Mouse (Mus musculus): ENCODE measurements at regions not wholly inside any gene's neighbourhood (a gene's known extent, or its start where the extent isn't known, plus 50 kb on each side); places are given as distances from the start of the nearest gene placed in this dataset.

DNA sequence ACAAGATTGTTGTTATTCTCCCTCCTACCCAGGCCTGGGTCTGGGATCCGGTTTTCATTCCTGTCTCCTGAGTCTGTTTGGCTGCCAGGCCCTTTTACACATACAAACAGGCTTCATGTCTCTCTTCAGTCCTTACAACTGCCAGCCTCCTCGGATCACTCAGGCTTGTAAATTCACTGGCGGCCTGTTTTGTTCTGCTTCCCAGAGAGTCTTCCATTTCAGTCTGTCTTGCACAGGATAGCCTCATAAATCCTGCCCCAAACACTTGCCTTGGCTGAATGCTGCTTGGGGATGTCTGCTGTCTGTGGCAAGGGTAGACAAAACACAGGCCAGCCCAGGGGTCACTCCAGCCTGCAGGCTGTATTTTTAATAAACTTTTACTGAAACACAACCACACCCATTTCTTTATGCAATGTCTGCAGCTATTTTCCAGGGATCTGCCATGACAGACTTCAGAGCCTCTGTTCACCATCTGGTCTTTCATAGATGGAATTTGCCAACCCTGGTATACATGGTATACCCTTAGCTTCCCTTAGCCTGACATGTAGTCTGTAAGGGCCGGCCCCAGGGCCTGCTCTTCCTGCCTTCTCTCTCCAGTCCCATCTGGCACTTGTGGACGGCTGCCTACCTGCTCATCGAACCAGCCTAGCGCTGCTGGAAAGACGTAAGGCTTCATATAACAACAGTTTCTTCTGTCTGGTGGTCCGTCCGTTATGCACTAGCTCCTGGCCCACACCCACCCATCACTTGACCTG is 149.0 kb upstream of the Mocs1 start:
- TF ChIP-seq CTCF (IDR thresholded peaks at IDR 0.05; ENCODE audit: borderline replicate concordance, control insufficient read depth, extremely low read depth, insufficient read depth, low read length, poor library complexity) (no peak), POLR2A (IDR thresholded peaks at IDR 0.05; ENCODE audit: control insufficient read depth, extremely low read depth, insufficient read depth, low read length, poor library complexity) (no peak)

Data from thymus, adult 2 months (tissue).